Mouse (Mus musculus): ENCODE results near the gene Zmynd19. TPM values are rescaled to one million over a fixed set of nuclear protein-coding genes. Genes with fewer than 3 reads are reported as not detected.

Gene Zmynd19
- polyA plus RNA-seq (2012; rRNA removed; ENCODE audit: low replicate concordance), result 9.1 and 16.2 TPM in 2 replicates

GRCm38 (mm10) chr2:24949421-24950188, at the start of gene Zmynd19:
Gene Zmynd19 (plus strand): TSS chr2:24949792.

GRCm38 (mm10) chr2:24918930-24919838, 30.4 kb upstream of the Zmynd19 start, which contains the start of gene Ehmt1:
Gene Ehmt1 (minus strand): TSS chr2:24919614.

GRCm38 (mm10) chr2:24935057-24935796, 14.4 kb upstream of the Zmynd19 start, which contains the start of gene Arrdc1:
Gene Arrdc1 (minus strand): TSS chr2:24935252.

GRCm38 (mm10) chr2:24962304-24963000, 12.9 kb downstream of the Zmynd19 start, which contains the start of gene Dph7:
Gene Dph7 (plus strand): TSS chr2:24962400.

GRCm38 (mm10) chr2:24974906-24975703, 25.5 kb downstream of the Zmynd19 start, which contains the start of gene Mrpl41:
Gene Mrpl41 (minus strand): TSS chr2:24975098.

GRCm38 (mm10) chr2:24975704-24976297, 26.2 kb downstream of the Zmynd19 start, which contains the start of gene Pnpla7:
Gene Pnpla7 (plus strand): TSS chr2:24976033.

Other genes starting within 250 kb of the Zmynd19 start
- gene Cacna1b, start 186.6 kb upstream of the Zmynd19 start, polyA plus RNA-seq (2012; rRNA removed; ENCODE audit: low replicate concordance), result 0.17 and 0.21 TPM in 2 replicates
- gene Ehmt1, start 30.2 kb upstream of the Zmynd19 start, polyA plus RNA-seq (2012; rRNA removed; ENCODE audit: low replicate concordance), result 57.4 and 94.3 TPM in 2 replicates
- gene Arrdc1, start 14.5 kb upstream of the Zmynd19 start, polyA plus RNA-seq (2012; rRNA removed; ENCODE audit: low replicate concordance), result 76.4 and 97.0 TPM in 2 replicates
- gene Dph7, start 12.6 kb downstream of the Zmynd19 start, polyA plus RNA-seq (2012; rRNA removed; ENCODE audit: low replicate concordance), result 16.5 and 29.6 TPM in 2 replicates
- 49.5 and 66.0 TPM in 2 replicates for gene Mrpl41, start 25.3 kb downstream of the Zmynd19 start, polyA plus RNA-seq (2012; rRNA removed; ENCODE audit: low replicate concordance)
- 27.3 and 34.7 TPM in 2 replicates for gene Pnpla7, start 26.2 kb downstream of the Zmynd19 start, polyA plus RNA-seq (2012; rRNA removed; ENCODE audit: low replicate concordance)
- 128 and 234 TPM in 2 replicates for gene Nsmf, start 104.6 kb downstream of the Zmynd19 start, polyA plus RNA-seq (2012; rRNA removed; ENCODE audit: low replicate concordance)
- gene Entpd8, start 130.5 kb downstream of the Zmynd19 start, polyA plus RNA-seq (2012; rRNA removed; ENCODE audit: low replicate concordance), result 0.13 and 3.8 TPM in 2 replicates
- gene Noxa1, start 145.4 kb downstream of the Zmynd19 start, polyA plus RNA-seq (2012; rRNA removed; ENCODE audit: low replicate concordance), result 0.11 and 7.3 TPM in 2 replicates
- 16.7 and 31.4 TPM in 2 replicates for gene Nrarp, start 231.0 kb downstream of the Zmynd19 start, polyA plus RNA-seq (2012; rRNA removed; ENCODE audit: low replicate concordance)
- gene Tor4a, start 247.1 kb downstream of the Zmynd19 start, polyA plus RNA-seq (2012; rRNA removed; ENCODE audit: low replicate concordance), result 17.9 and 43.8 TPM in 2 replicates

Measured in subcutaneous adipose tissue, adult 2 months (tissue).